Mouse (Mus musculus) neural tube, embryonic 13.5 days (tissue): ENCODE measurements at regions not wholly inside any gene's neighbourhood (a gene's known extent, or its start where the extent isn't known, plus 50 kb on each side); places are given as distances from the start of the nearest gene placed in this dataset.

Experiments used
- ATAC-seq: fragments of 200-750 bp; cut with Nextera tagmentation; 2 replicates; pipeline ENCODE4 v1.8.0; 2017; ENCODE audit warnings: low read depth, mild to moderate bottlenecking, moderate TSS enrichment, moderate library complexity
- H3K27ac ChIP-seq: fragments of 300-500 bp; sonication (generic); replicated peaks from 2 replicates; pipeline ENCODE4 v1.5.1; 2015; ENCODE audit warnings: moderate library complexity, mild to moderate bottlenecking, inconsistent platforms
- H3K27me3 ChIP-seq: fragments of 300-500 bp; sonication (generic); 2 replicates; pipeline ENCODE4 v1.6.1; 2015; ENCODE audit warnings: mild to moderate bottlenecking, inconsistent platforms
- H3K36me3 ChIP-seq: fragments of 300-500 bp; sonication (generic); 2 replicates; pipeline ENCODE4 v1.6.1; 2015; ENCODE audit warnings: mild to moderate bottlenecking, inconsistent platforms
- H3K4me1 ChIP-seq: fragments of 300-500 bp; sonication (generic); replicated peaks from 2 replicates; pipeline ENCODE4 v1.6.1; 2015; ENCODE audit warnings: inconsistent platforms
- H3K4me2 ChIP-seq: fragments of 300-500 bp; sonication (generic); 2 replicates; pipeline ENCODE4 v1.6.1; 2015; ENCODE audit warnings: inconsistent platforms, mild to moderate bottlenecking, moderate library complexity
- H3K4me3 ChIP-seq: fragments of 300-500 bp; sonication (generic); 2 replicates; pipeline ENCODE4 v1.5.1; 2015; ENCODE audit warnings: mild to moderate bottlenecking, inconsistent platforms
- H3K9ac ChIP-seq: fragments of 300-500 bp; sonication (generic); 2 replicates; pipeline ENCODE4 v1.6.1; 2015; ENCODE audit warnings: moderate library complexity, mild to moderate bottlenecking, inconsistent platforms
- H3K9me3 ChIP-seq: fragments of 300-500 bp; sonication (generic); 2 replicates; pipeline ENCODE4 v1.6.1; 2016; ENCODE audit warnings: inconsistent platforms
- WGBS: fragments of 180-500 bp; shearing (Covaris S2); methylation state at CpG from one replicate; pipeline ENCODE4 v1.1.7; 2015; 5-methylcytosine and 5-hydroxymethylcytosine counted together

- Histone ChIP-seq H3K4me1 (peaks cover 4% of the 10 kb centered on the region; the same call in 1 of the 2 replicates), H3K4me3 (no peak overlapping the region), H3K9me3 (no peaks in the 10 kb centered on the region), H3K27ac (no peak overlapping the region), H3K27me3 (no peaks in the 10 kb centered on the region), H3K9ac (no peak overlapping the region), H3K36me3 (no peaks in the 10 kb centered on the region), H3K4me2 (no peak overlapping the region)
- WGBS: 45% methylated on average over 2 of the region's 2 CpGs
- ATAC-seq: no peak
Measured at GRCm38 (mm10) chr13:99814801-99815200, 86.1 kb downstream of the Cartpt start.

- ATAC-seq: no peak
- no peak overlapping the region for H3K4me2 ChIP-seq
- WGBS: 31% methylated on average over 6 of the region's 6 CpGs
- no peaks in the 10 kb centered on the region for H3K27me3 ChIP-seq
- H3K27ac ChIP-seq: no peak overlapping the region
- H3K9me3 ChIP-seq: no peaks in the 10 kb centered on the region
- no peaks in the 10 kb centered on the region for H3K36me3 ChIP-seq
- peaks cover 4% of the 10 kb centered on the region; the same call in 1 of the 2 replicates for H3K4me1 ChIP-seq
- no peak overlapping the region for H3K4me3 ChIP-seq
- H3K9ac ChIP-seq: no peak overlapping the region
Measured at GRCm38 (mm10) chr13:99814033-99814556, 86.8 kb downstream of the Cartpt start.

GRCm38 (mm10) chr13:99794448-99794847 lies 106.4 kb downstream of the Cartpt start:
- Histone ChIP-seq H3K27me3 (no peaks in the 10 kb centered on the region), H3K4me1 (peaks cover 23% of the 10 kb centered on the region), H3K9ac (no peak overlapping the region), H3K27ac (no peak overlapping the region), H3K36me3 (no peaks in the 10 kb centered on the region), H3K4me3 (no peak overlapping the region), H3K4me2 (no peak overlapping the region), H3K9me3 (no peaks in the 10 kb centered on the region)
- 59% methylated on average over 6 of the region's 6 CpGs for WGBS
- no peak for ATAC-seq

GRCm38 (mm10) chr13:99793786-99794435 lies 107.0 kb downstream of the Cartpt start:
- Histone ChIP-seq H3K4me2 (no peak overlapping the region), H3K27me3 (no peaks in the 10 kb centered on the region), H3K9me3 (no peaks in the 10 kb centered on the region), H3K27ac (peak overlapping the region; percentile 10), H3K4me3 (no peak overlapping the region), H3K36me3 (no peaks in the 10 kb centered on the region), H3K4me1 (peaks cover 23% of the 10 kb centered on the region), H3K9ac (no peak overlapping the region)
- WGBS: 41% methylated on average over 7 of the region's 7 CpGs
- peak; percentile 57; the same call in 1 of the 2 replicates for ATAC-seq

- H3K4me3 ChIP-seq: no peak overlapping the region
- WGBS: 85% methylated on average over 6 of the region's 6 CpGs
- no peaks in the 10 kb centered on the region for H3K36me3 ChIP-seq
- no peaks in the 10 kb centered on the region for H3K27me3 ChIP-seq
- H3K9me3 ChIP-seq: no peaks in the 10 kb centered on the region
- peaks cover 23% of the 10 kb centered on the region for H3K4me1 ChIP-seq
- no peak for ATAC-seq
- H3K9ac ChIP-seq: no peak overlapping the region
- no peak overlapping the region for H3K27ac ChIP-seq
- H3K4me2 ChIP-seq: no peak overlapping the region
Measured at GRCm38 (mm10) chr13:99793001-99793400, 107.9 kb downstream of the Cartpt start.

GRCm38 (mm10) chr13:99790951-99791350 lies 109.9 kb downstream of the Cartpt start:
- Histone ChIP-seq H3K27ac (no peak overlapping the region), H3K9ac (no peak overlapping the region), H3K36me3 (no peaks in the 10 kb centered on the region), H3K4me2 (no peak overlapping the region), H3K4me3 (no peak overlapping the region), H3K27me3 (no peaks in the 10 kb centered on the region), H3K4me1 (peaks cover 24% of the 10 kb centered on the region), H3K9me3 (no peaks in the 10 kb centered on the region)
- ATAC-seq: no peak
- 81% methylated on average over 5 of the region's 5 CpGs for WGBS

GRCm38 (mm10) chr13:99787760-99788159 lies 113.1 kb downstream of the Cartpt start:
- no peak for ATAC-seq
- 56% methylated on average over 4 of the region's 4 CpGs for WGBS
- Histone ChIP-seq H3K4me3 (no peak overlapping the region), H3K36me3 (no peaks in the 10 kb centered on the region), H3K4me2 (no peak overlapping the region), H3K4me1 (peaks cover 14% of the 10 kb centered on the region), H3K27me3 (no peaks in the 10 kb centered on the region), H3K9ac (no peak overlapping the region), H3K9me3 (no peaks in the 10 kb centered on the region), H3K27ac (no peak overlapping the region)

- no peaks in the 10 kb centered on the region for H3K27me3 ChIP-seq
- H3K4me1 ChIP-seq: peaks cover 23% of the 10 kb centered on the region
- H3K4me3 ChIP-seq: no peak overlapping the region
- no peak overlapping the region for H3K9ac ChIP-seq
- 0 out of 2 replicates have a peak overlapping the region, but pooled peaks have one; percentile 23 for H3K27ac ChIP-seq
- ATAC-seq: no peak
- no peaks in the 10 kb centered on the region for H3K9me3 ChIP-seq
- WGBS: 78% methylated on average over 4 of the region's 4 CpGs
- no peaks in the 10 kb centered on the region for H3K36me3 ChIP-seq
- H3K4me2 ChIP-seq: no peak overlapping the region
Measured at GRCm38 (mm10) chr13:99785427-99785826, 115.5 kb downstream of the Cartpt start.

- no peaks in the 10 kb centered on the region for H3K36me3 ChIP-seq
- no peaks in the 10 kb centered on the region for H3K9me3 ChIP-seq
- H3K4me2 ChIP-seq: no peak overlapping the region
- ATAC-seq: no peak
- H3K4me1 ChIP-seq: peaks cover 25% of the 10 kb centered on the region
- no peak overlapping the region for H3K4me3 ChIP-seq
- no peaks in the 10 kb centered on the region for H3K27me3 ChIP-seq
- no peak overlapping the region for H3K9ac ChIP-seq
- no peak overlapping the region for H3K27ac ChIP-seq
- WGBS: 85% methylated on average over 2 of the region's 2 CpGs
Measured at GRCm38 (mm10) chr13:99784314-99784713, 116.6 kb downstream of the Cartpt start.

- 74% methylated on average over 15 of the region's 15 CpGs for WGBS
- Histone ChIP-seq H3K36me3 (no peaks in the 10 kb centered on the region), H3K4me2 (no peak overlapping the region), H3K27me3 (no peaks in the 10 kb centered on the region), H3K9me3 (no peaks in the 10 kb centered on the region), H3K4me3 (no peak overlapping the region), H3K4me1 (peaks cover 25% of the 10 kb centered on the region), H3K9ac (no peak overlapping the region), H3K27ac (no peak overlapping the region)
- no peak for ATAC-seq
Measured at GRCm38 (mm10) chr13:99782883-99783721, 117.8 kb downstream of the Cartpt start.

GRCm38 (mm10) chr13:99781616-99782015 lies 119.3 kb downstream of the Cartpt start:
- H3K4me3 ChIP-seq: no peak overlapping the region
- H3K4me1 ChIP-seq: peaks cover 25% of the 10 kb centered on the region
- H3K36me3 ChIP-seq: no peaks in the 10 kb centered on the region
- no peaks in the 10 kb centered on the region for H3K9me3 ChIP-seq
- H3K9ac ChIP-seq: no peak overlapping the region
- no peak overlapping the region for H3K27ac ChIP-seq
- no peaks in the 10 kb centered on the region for H3K27me3 ChIP-seq
- no peak for ATAC-seq
- no peak overlapping the region for H3K4me2 ChIP-seq
- 87% methylated on average over 4 of the region's 4 CpGs for WGBS

GRCm38 (mm10) chr13:99780751-99781460 lies 120.0 kb downstream of the Cartpt start:
- 13% methylated on average over 16 of the region's 16 CpGs for WGBS
- peaks cover 24% of the 10 kb centered on the region for H3K4me1 ChIP-seq
- H3K9ac ChIP-seq: 0 out of 2 replicates have a peak overlapping the region, but pooled peaks have one; percentile 45
- H3K4me2 ChIP-seq: peak overlapping the region; percentile 33
- no peaks in the 10 kb centered on the region for H3K36me3 ChIP-seq
- peak overlapping the region; percentile 61 for H3K27ac ChIP-seq
- peak; percentile 67; the same call in 1 of the 2 replicates for ATAC-seq
- no peak overlapping the region for H3K4me3 ChIP-seq
- H3K9me3 ChIP-seq: no peaks in the 10 kb centered on the region
- H3K27me3 ChIP-seq: no peaks in the 10 kb centered on the region
